Mouse (Mus musculus): ENCODE data around the gene Ccser1. TPM values are rescaled to one million over a fixed set of nuclear protein-coding genes. Genes with fewer than 3 reads are reported as not detected.

Ccser1 gene
- polyA plus RNA-seq, 1 experiment from 2014 or later, result 28.2 TPM

DNA sequence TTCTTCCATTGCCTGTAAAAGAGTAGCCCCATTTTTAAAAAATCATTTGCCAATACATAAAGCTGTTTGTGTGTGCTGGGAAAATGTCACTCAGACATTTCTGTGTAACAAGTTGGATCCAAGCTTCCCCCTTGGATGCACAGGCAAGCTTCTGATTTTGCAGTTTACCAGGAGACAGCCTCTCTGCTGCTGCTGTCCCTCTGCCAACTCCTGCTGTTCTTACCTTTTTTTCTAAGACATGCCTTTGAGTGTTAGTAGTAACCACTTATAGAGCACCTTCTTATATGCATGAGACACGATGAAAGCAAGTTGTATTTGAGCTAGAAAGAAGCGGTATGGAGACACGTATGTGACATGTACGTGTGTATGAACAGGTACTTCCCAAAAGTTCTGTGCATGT lies 120.3 kb downstream of the Ccser1 start:
- H3K4me2 ChIP-seq (replicated peaks), result no peak overlapping the region
- ATAC-seq (ENCODE audit: low FRiP score) (no peak), DNase-seq (ENCODE audit: low spot score) (no peak)
- H3K36me3 ChIP-seq (replicated peaks; ENCODE audit: control insufficient read depth, insufficient read depth), result no peaks in the 10 kb centered on the region
- H3K27me3 ChIP-seq (ENCODE audit: control insufficient read depth, insufficient read depth, low read length), result no peaks in the 10 kb centered on the region
- H3K9me3 ChIP-seq (ENCODE audit: control insufficient read depth, low read length), result no peaks in the 10 kb centered on the region
- no peak overlapping the region for H3K27ac ChIP-seq
- no peak overlapping the region for H3K9ac ChIP-seq
- H3K4me3 ChIP-seq (replicated peaks; ENCODE audit: low read length), result no peak overlapping the region
- H3K4me1 ChIP-seq (replicated peaks; ENCODE audit: control insufficient read depth, insufficient read depth, low read length), result 0 out of 2 replicates have a peak, but pooled peaks cover 12% of the 10 kb centered on the region
- 92% methylated on average over 4 of the region's 4 CpGs for WGBS

DNA sequence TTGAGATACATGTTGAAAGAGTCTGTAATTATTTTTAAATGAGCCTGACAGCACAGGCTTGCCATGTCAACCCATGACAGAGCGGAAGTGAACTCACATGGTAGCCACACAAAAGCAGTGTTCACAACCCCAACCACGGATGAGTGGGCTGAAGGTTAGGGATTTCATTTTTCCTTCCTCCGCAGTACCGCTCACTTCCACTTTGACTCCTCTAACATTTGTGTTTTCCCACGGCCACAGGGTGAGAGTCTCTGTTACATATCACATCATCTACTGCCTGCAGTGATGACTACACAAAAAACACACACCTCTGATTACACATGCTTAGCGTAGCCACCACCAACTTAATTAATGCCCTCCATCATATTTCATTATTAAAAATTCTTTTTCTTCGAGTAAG lies 120.9 kb downstream of the Ccser1 start:
- Histone ChIP-seq H3K9ac (no peak overlapping the region), H3K4me1 (replicated peaks; ENCODE audit: control insufficient read depth, insufficient read depth, low read length) (0 out of 2 replicates have a peak, but pooled peaks cover 6% of the 10 kb centered on the region), H3K27me3 (ENCODE audit: control insufficient read depth, insufficient read depth, low read length) (no peaks in the 10 kb centered on the region), H3K4me2 (replicated peaks) (no peak overlapping the region), H3K4me3 (replicated peaks; ENCODE audit: low read length) (no peak overlapping the region), H3K27ac (no peak overlapping the region), H3K9me3 (ENCODE audit: control insufficient read depth, low read length) (no peaks in the 10 kb centered on the region), H3K36me3 (replicated peaks; ENCODE audit: control insufficient read depth, insufficient read depth) (no peaks in the 10 kb centered on the region)
- ATAC-seq (ENCODE audit: low FRiP score) (peak; percentile 53; the same call in 1 of the 2 replicates), DNase-seq (ENCODE audit: low spot score) (no peak)
- 74% methylated on average over 7 of the region's 7 CpGs for WGBS

DNA sequence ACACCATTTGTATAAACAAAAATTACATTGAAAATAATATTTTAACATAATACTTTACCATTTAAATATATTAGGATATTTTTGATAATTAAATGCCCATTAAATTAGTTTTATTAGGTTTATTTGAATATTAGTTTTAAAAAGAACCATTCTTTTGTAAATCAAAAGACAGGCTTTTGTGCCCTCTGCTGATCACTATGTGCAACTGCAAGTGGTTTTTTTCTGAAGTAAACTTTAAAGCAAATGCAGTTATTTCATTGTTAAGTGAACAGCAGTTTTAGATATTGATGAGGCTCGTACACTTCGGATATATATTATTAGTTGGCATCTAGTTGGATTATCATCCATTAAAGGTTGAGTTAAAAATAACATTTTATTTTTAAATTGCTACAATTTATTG lies 121.5 kb downstream of the Ccser1 start:
- H3K4me3 ChIP-seq (replicated peaks; ENCODE audit: low read length), result no peak overlapping the region
- ATAC-seq (ENCODE audit: low FRiP score), result no peak
- H3K27ac ChIP-seq, result no peak overlapping the region

DNA sequence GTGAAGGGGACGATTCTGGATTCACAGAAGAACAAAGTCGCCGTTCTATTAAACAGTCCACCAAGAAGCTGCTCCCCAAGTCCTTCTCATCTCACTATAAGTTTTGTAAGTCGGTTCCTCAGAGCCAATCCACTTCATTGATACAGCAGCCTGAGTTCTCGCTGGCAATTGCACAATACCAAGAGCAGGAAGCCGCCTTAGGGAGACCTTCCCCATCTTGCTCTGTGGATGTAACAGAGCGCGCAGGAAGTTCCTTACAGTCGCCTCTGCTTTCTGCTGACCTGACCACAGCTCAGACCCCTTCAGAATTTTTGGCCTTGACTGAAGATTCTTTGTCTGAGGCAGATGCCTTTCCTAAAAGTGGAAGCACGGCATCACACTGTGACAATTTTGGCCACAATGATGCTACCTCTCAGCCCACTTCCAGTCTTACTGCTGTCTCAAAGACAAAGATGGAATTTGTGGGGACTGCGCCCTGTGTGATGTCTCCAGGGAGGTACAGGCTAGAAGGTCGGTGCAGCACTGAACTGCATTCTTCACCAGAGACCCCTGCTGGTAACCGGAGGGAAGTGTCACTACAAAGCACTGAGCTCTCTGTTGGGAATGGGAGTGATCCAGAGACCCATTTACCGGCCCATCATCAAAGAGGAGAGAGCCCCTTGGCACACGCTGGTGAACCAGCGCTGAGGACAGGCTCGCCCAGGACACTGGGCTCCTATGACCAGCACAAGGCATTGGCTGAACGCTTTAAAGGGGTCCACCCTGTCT lies 131.4 kb downstream of the Ccser1 start:
- Histone ChIP-seq H3K9ac (no peak overlapping the region), H3K4me3 (replicated peaks; ENCODE audit: low read length) (no peak overlapping the region), H3K36me3 (replicated peaks; ENCODE audit: control insufficient read depth, insufficient read depth) (peaks cover 16% of the 10 kb centered on the region), H3K4me2 (replicated peaks) (no peak overlapping the region), H3K27ac (no peak overlapping the region), H3K9me3 (ENCODE audit: control insufficient read depth, low read length) (no peaks in the 10 kb centered on the region), H3K4me1 (replicated peaks; ENCODE audit: control insufficient read depth, insufficient read depth, low read length) (no peaks in the 10 kb centered on the region), H3K27me3 (ENCODE audit: control insufficient read depth, insufficient read depth, low read length) (no peaks in the 10 kb centered on the region)
- DNase-seq (ENCODE audit: low spot score), result no peak
- ATAC-seq (ENCODE audit: low FRiP score), result no peak
- WGBS, result 86% methylated on average over 18 of the region's 18 CpGs

More for the DNA sequence above, 121.5 kb downstream of the Ccser1 start:
- H3K4me1 ChIP-seq (replicated peaks; ENCODE audit: control insufficient read depth, insufficient read depth, low read length), result no peaks in the 10 kb centered on the region
- no peak overlapping the region for H3K4me2 ChIP-seq (replicated peaks)
- 31% methylated on average over 2 of the region's 2 CpGs for WGBS
- no peaks in the 10 kb centered on the region for H3K36me3 ChIP-seq (replicated peaks; ENCODE audit: control insufficient read depth, insufficient read depth)
- no peak overlapping the region for H3K9ac ChIP-seq
- H3K27me3 ChIP-seq (ENCODE audit: control insufficient read depth, insufficient read depth, low read length), result no peaks in the 10 kb centered on the region
- peak; percentile 76 for DNase-seq (ENCODE audit: low spot score)
- H3K9me3 ChIP-seq (ENCODE audit: control insufficient read depth, low read length), result no peaks in the 10 kb centered on the region

DNA sequence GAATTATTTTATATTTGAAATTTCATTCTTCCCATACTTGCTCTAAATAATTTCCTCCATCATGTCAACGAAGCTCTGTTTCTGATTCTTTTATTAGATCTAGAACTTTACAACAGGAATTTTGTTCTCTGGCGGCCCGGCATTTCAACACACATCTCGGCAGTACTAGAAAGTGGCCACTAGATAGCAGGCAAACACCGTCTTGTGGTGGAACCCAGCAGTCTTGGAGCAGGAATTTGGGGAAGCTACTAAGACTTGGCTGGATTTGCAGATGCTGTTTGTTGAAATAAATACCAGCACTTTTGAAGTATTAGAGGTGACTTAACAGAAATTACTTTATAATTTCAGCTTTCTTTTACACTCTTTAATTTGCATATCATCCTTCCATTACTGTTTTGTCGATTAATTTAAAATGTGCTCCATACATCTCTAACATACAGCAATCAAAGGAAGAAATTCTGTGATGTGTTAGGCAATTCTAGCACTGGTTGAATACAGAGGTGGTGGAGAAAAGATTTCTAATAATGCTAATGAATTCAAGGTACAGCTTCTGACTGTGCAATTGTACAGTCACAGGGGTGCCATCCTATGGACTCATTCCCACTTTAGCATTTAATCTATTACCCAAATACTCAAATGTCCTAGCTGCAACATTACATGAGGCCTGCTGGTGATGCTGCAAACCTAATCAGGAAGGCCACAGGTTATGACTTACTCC lies 135.9 kb downstream of the Ccser1 start:
- peaks cover 13% of the 10 kb centered on the region for H3K36me3 ChIP-seq (replicated peaks; ENCODE audit: control insufficient read depth, insufficient read depth)
- ATAC-seq (ENCODE audit: low FRiP score), result peak; percentile 83; the same call in 1 of the 2 replicates
- DNase-seq (ENCODE audit: low spot score), result peak; percentile 75
- H3K27me3 ChIP-seq (ENCODE audit: control insufficient read depth, insufficient read depth, low read length), result no peaks in the 10 kb centered on the region
- no peak overlapping the region for H3K4me2 ChIP-seq (replicated peaks)
- H3K4me1 ChIP-seq (replicated peaks; ENCODE audit: control insufficient read depth, insufficient read depth, low read length), result no peaks in the 10 kb centered on the region; the same call in 1 of the 2 replicates
- H3K27ac ChIP-seq, result no peak overlapping the region
- no peak overlapping the region for H3K4me3 ChIP-seq (replicated peaks; ENCODE audit: low read length)
- H3K9me3 ChIP-seq (ENCODE audit: control insufficient read depth, low read length), result no peaks in the 10 kb centered on the region
- WGBS, result 26% methylated on average over 6 of the region's 6 CpGs
- H3K9ac ChIP-seq, result no peak overlapping the region

DNA sequence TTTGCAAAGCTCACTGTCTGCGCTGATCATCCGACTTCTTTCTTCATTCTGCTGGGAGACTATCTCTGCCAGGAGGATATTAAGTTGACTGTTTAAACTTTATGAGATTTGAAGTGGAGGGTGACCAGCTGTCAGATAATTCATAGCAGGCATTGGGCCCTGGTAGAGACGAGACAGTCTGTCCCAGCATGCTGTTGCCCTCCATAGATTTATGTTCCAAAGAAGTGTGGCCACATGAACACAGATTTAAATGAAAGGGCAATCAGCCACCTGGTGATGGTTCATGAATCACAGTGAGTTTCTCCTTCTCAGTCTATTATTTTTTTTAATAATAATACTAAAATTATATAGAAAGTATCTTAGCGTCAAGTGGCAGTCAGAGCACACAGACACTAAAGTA lies 140.7 kb downstream of the Ccser1 start:
- Histone ChIP-seq H3K9me3 (ENCODE audit: control insufficient read depth, low read length) (no peaks in the 10 kb centered on the region), H3K4me3 (replicated peaks; ENCODE audit: low read length) (no peak overlapping the region), H3K27me3 (ENCODE audit: control insufficient read depth, insufficient read depth, low read length) (no peaks in the 10 kb centered on the region), H3K27ac (no peak overlapping the region), H3K9ac (no peak overlapping the region), H3K4me1 (replicated peaks; ENCODE audit: control insufficient read depth, insufficient read depth, low read length) (no peaks in the 10 kb centered on the region; the same call in 1 of the 2 replicates), H3K4me2 (replicated peaks) (no peak overlapping the region), H3K36me3 (replicated peaks; ENCODE audit: control insufficient read depth, insufficient read depth) (no peaks in the 10 kb centered on the region)
- WGBS, result 59% methylated on average over 4 of the region's 4 CpGs
- DNase-seq (ENCODE audit: low spot score), result no peak
- no peak for ATAC-seq (ENCODE audit: low FRiP score)

DNA sequence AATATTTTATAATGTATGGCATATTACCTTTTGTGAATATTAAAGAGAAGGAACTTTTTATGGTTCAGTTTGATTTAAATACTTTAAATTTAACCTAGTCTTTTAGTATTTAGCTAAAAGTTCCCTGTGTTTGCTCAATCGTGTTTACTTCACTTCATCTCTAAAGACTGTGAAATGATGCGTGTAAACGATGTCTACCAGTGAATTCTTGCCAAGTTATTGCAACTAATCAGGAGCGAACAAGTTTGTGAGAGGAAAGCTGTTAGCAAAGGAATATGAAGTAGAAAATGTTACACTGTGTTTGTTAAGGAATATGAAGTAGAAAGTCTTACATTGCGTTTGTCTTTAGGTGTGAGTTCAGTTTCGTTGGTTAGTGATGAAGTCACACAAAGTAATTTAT lies 142.2 kb downstream of the Ccser1 start:
- Histone ChIP-seq H3K27ac (no peak overlapping the region), H3K4me2 (replicated peaks) (no peak overlapping the region), H3K4me1 (replicated peaks; ENCODE audit: control insufficient read depth, insufficient read depth, low read length) (no peaks in the 10 kb centered on the region; the same call in 1 of the 2 replicates), H3K27me3 (ENCODE audit: control insufficient read depth, insufficient read depth, low read length) (no peaks in the 10 kb centered on the region), H3K9me3 (ENCODE audit: control insufficient read depth, low read length) (no peaks in the 10 kb centered on the region), H3K36me3 (replicated peaks; ENCODE audit: control insufficient read depth, insufficient read depth) (no peaks in the 10 kb centered on the region), H3K4me3 (replicated peaks; ENCODE audit: low read length) (no peak overlapping the region), H3K9ac (no peak overlapping the region)
- 71% methylated on average over 6 of the region's 6 CpGs for WGBS
- ATAC-seq (ENCODE audit: low FRiP score) (no peak), DNase-seq (ENCODE audit: low spot score) (no peak)

DNA sequence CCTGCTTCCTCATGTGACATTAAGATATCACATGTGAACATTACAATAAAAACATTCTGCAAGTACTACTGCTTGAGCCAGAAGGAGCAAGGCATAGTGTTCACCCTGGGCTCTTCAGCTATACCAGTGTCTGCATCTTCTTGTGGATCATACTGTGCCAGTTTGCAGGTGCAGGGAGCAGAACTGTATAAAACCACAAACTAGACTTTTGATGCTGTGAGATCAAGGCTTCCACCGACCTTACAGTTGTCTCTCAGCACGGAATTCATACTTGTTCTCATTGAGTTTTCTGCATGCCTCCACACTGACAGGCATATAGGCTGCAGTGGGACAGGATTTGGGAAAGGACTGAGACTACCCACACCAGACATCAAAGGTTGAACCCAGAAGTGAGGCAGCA lies 146.0 kb downstream of the Ccser1 start:
- Histone ChIP-seq H3K9ac (no peak overlapping the region), H3K27ac (no peak overlapping the region)
- ATAC-seq (ENCODE audit: low FRiP score), result no peak

DNA sequence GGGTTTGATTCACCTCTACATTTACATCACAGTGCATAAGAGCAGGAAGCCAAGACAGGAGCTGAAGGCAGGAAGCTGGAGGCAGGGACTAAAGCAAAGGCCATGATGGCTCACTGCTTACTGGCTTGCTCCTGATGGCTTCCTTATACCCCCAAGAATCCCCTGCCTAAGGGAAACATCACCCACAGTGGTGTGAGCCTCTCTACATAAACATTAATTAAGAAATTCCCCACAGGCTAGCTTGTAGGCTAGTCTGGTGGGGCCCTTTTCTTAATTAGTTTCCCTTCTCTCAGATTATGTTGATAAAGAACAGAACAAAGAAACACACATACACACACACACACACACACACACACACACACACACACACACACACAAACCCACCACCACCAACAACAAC lies 148.9 kb downstream of the Ccser1 start:
- no peak overlapping the region for H3K4me3 ChIP-seq (replicated peaks; ENCODE audit: low read length)
- H3K4me1 ChIP-seq (replicated peaks; ENCODE audit: control insufficient read depth, insufficient read depth, low read length), result peaks cover 6% of the 10 kb centered on the region; the same call in 1 of the 2 replicates
- H3K27ac ChIP-seq, result no peak overlapping the region
- DNase-seq (ENCODE audit: low spot score) (no peak), ATAC-seq (ENCODE audit: low FRiP score) (peak; percentile 17; the same call in 1 of the 2 replicates)
- H3K36me3 ChIP-seq (replicated peaks; ENCODE audit: control insufficient read depth, insufficient read depth), result no peaks in the 10 kb centered on the region
- no peaks in the 10 kb centered on the region for H3K27me3 ChIP-seq (ENCODE audit: control insufficient read depth, insufficient read depth, low read length)
- no peak overlapping the region for H3K4me2 ChIP-seq (replicated peaks)
- H3K9ac ChIP-seq, result no peak overlapping the region
- no peaks in the 10 kb centered on the region for H3K9me3 ChIP-seq (ENCODE audit: control insufficient read depth, low read length)

More for the DNA sequence above, 146.0 kb downstream of the Ccser1 start:
- Histone ChIP-seq H3K27me3 (ENCODE audit: control insufficient read depth, insufficient read depth, low read length) (no peaks in the 10 kb centered on the region), H3K4me3 (replicated peaks; ENCODE audit: low read length) (no peak overlapping the region), H3K4me2 (replicated peaks) (no peak overlapping the region), H3K9me3 (ENCODE audit: control insufficient read depth, low read length) (no peaks in the 10 kb centered on the region), H3K36me3 (replicated peaks; ENCODE audit: control insufficient read depth, insufficient read depth) (no peaks in the 10 kb centered on the region), H3K4me1 (replicated peaks; ENCODE audit: control insufficient read depth, insufficient read depth, low read length) (peaks cover 5% of the 10 kb centered on the region; the same call in 1 of the 2 replicates)
- 86% methylated on average over 2 of the region's 2 CpGs for WGBS
- no peak for DNase-seq (ENCODE audit: low spot score)

All from hindbrain, embryonic 14.5 days (tissue).